Mouse (Mus musculus) stomach, postnatal 0 days (tissue): ENCODE measurements at regions not wholly inside any gene's neighbourhood (a gene's known extent, or its start where the extent isn't known, plus 50 kb on each side); places are given as distances from the start of the nearest gene placed in this dataset.

Experiments used
- CTCF ChIP-seq: IDR thresholded peaks from 2 replicates; pipeline ENCODE4 v1.5.1; 2016; ENCODE audit warnings: antibody characterized with exemption, low read depth, mild to moderate bottlenecking, moderate library complexity
- EP300 ChIP-seq: optimal IDR thresholded peaks from 2 replicates; pipeline ENCODE3; 2016; ENCODE audit warnings: antibody characterized with exemption

DNA sequence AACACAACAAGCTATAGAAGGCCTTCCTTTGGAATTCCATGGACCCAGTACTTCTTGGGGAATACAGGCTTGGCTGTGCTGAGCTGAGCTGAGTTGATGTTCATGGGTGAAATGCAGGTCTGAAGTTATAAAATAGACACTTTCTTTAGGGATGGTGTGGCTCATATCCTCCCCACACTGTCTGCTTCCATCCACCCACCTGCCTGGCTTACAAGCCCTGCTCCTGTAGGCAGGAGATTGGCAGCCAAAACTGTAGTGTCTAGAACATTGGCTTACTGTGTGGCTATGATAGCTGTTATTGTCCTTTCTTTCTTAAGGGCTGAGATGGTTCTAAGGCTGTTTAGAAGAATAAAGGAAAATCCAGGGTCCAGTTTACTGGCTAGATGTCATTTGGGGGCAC lies 286.2 kb upstream of the Cxcr4 start:
- TF ChIP-seq CTCF (no peak), EP300 (no peak)
